Mouse (Mus musculus) G1E (cell line): Measurements from ENCODE around the gene Nek6. TPM values are rescaled to one million over a fixed set of nuclear protein-coding genes. Genes with fewer than 3 reads are reported as not detected.
A peak's percentile ranks its signal among the peaks of the same experiment; 100 is the strongest.

Experiments
- ATAC-seq: 2 replicates; pipeline ENCODE4 v1.8.0; 2016; ENCODE audit warnings: mild to moderate bottlenecking; ENCODE audit not compliant: insufficient number of reproducible peaks, poor library complexity, low FRiP score, severe bottlenecking; ENCODE audit errors: extremely low read depth
- DNase-seq: peaks from one replicate; pipeline ENCODE4 v3.0.0; 2012; ENCODE audit warnings: low spot score
- H3K27me3 ChIP-seq: 2 replicates; pipeline ENCODE4 v1.6.1; 2012; ENCODE audit warnings: mild to moderate bottlenecking, low read length, inconsistent platforms; ENCODE audit not compliant: insufficient read depth
- H3K36me3 ChIP-seq: replicated peaks from 2 replicates; pipeline ENCODE3; 2012; ENCODE audit warnings: mild to moderate bottlenecking, inconsistent platforms
- H3K4me1 ChIP-seq: 2 replicates; pipeline ENCODE4 v1.6.1; 2012; ENCODE audit warnings: low read depth, low read length, inconsistent platforms, mixed read lengths; ENCODE audit not compliant: insufficient read depth
- H3K4me3 ChIP-seq: 2 replicates; pipeline ENCODE4 v1.5.1; 2012; ENCODE audit warnings: low read depth, mild to moderate bottlenecking, inconsistent platforms, low read length, moderate library complexity, mixed read lengths
- H3K9me3 ChIP-seq: replicated peaks from 2 replicates; pipeline ENCODE4 v1.6.1; 2012; ENCODE audit warnings: inconsistent platforms
- CTCF ChIP-seq: IDR thresholded peaks from 2 replicates; pipeline ENCODE4 v1.5.1; 2012; ENCODE audit warnings: low read depth, low read length, inconsistent platforms, mixed read lengths
- GATA1 ChIP-seq: IDR thresholded peaks from 2 replicates; pipeline ENCODE4 v1.6.1; 2012; ENCODE audit warnings: borderline replicate concordance, low read length, inconsistent platforms, mixed read lengths
- GATA2 ChIP-seq: IDR thresholded peaks from 2 replicates; pipeline ENCODE4 v1.6.1; 2012; ENCODE audit warnings: low read depth, low read length, inconsistent platforms, borderline replicate concordance
- POLR2AphosphoS5 ChIP-seq: IDR thresholded peaks from 2 replicates; pipeline ENCODE4 v1.6.1; 2012; ENCODE audit warnings: low read depth, low read length, inconsistent platforms; ENCODE audit not compliant: insufficient replicate concordance
- TAL1 ChIP-seq: conservative IDR thresholded peaks from 2 replicates; pipeline ENCODE4 v1.6.1; 2012; ENCODE audit warnings: low read depth, low read length, inconsistent platforms, mixed read lengths
- polyA plus RNA-seq: library from polyadenylated mRNA; stranded (reverse); fragments of >175 nt; gene quantifications from 2 replicates; pipeline ENCODE4 v1.2.3, GENCODE M21; 2012
- total RNA-seq, 2 experiments: library from RNA; stranded (forward) in 1 of 2; stranded (reverse) in 1 of 2; fragments of 200-1000 nt in 1 of 2; fragments of >200 nt in 1 of 2; fragmentation: Nextera tagmentation in 1 of 2; gene quantifications; 2 replicates each; pipeline ENCODE4 v1.2.3; 2014 to 2017

The Nek6 gene
- total and polyA plus RNA-seq, 3 experiments: 95.8 to 180 (median 113) TPM

GRCm38 (mm10) chr2:38591751-38592459, 80.5 kb downstream of the Nek6 start:
- TF ChIP-seq POLR2AphosphoS5 (no peak), TAL1 (no peak), GATA2 (no peak), GATA1 (no peak), CTCF (no peak)
- Histone ChIP-seq H3K4me3 (no peak overlapping the region), H3K36me3 (peaks cover 89% of the 10 kb centered on the region), H3K4me1 (peaks cover 20% of the 10 kb centered on the region), H3K9me3 (no peaks in the 10 kb centered on the region), H3K27me3 (no peaks in the 10 kb centered on the region)
- no peak for ATAC-seq
- DNase-seq: peak; percentile 27

DNA sequence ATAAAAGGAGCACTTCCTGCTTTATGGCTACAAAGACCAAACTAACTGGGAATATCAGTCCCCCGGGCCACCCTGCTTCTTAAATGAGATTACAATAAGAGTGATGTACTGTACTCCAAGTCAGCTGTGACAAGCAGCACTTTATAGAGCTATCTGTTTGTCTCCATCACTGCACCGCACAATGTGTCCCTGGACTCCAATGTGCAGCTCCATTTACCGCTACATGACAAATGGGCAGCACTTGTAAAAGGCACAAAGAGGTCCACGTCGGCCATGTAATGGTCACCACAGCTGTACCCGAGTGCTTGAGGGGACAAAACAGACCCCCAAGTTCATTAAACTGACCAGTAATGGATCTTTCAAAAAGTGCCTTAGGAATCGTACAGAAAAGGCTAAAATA, 83.4 kb downstream of the Nek6 start:
- Histone ChIP-seq H3K4me1 (peaks cover 24% of the 10 kb centered on the region), H3K27me3 (no peaks in the 10 kb centered on the region), H3K9me3 (no peaks in the 10 kb centered on the region), H3K36me3 (peaks cover 88% of the 10 kb centered on the region), H3K4me3 (no peak overlapping the region)
- TF ChIP-seq GATA2: no peak
- TF ChIP-seq POLR2AphosphoS5: no peak
- no peak for TF ChIP-seq GATA1
- TF ChIP-seq TAL1: no peak
- TF ChIP-seq CTCF: no peak
- ATAC-seq (no peak), DNase-seq (no peak)

DNA sequence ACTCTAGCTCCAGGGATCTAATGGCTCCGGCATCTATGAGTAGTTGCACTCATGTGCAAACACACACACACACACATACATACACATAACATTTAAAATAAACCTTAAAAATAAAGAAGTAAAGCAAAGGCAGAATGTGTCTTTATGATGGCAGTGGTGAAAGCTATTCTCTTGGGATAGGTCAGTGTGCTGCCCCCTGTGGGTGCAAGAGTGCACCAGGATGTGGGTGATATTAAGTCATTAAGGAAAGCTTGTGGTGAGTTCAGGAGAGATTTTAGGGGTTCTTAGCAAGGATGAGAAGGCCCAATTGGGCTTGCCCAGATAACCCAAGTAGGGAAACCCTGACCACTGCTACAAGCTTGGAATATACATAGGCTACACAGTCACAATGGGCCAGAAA, 86.5 kb downstream of the Nek6 start:
- Histone ChIP-seq H3K4me3 (no peak overlapping the region), H3K36me3 (peaks cover 84% of the 10 kb centered on the region), H3K9me3 (no peaks in the 10 kb centered on the region), H3K4me1 (peaks cover 16% of the 10 kb centered on the region), H3K27me3 (no peaks in the 10 kb centered on the region)
- TF ChIP-seq TAL1 (no peak), GATA2 (no peak), POLR2AphosphoS5 (no peak), CTCF (no peak), GATA1 (no peak)
- ATAC-seq (no peak), DNase-seq (no peak)

- no peaks in the 10 kb centered on the region for H3K9me3 ChIP-seq
- no peaks in the 10 kb centered on the region for H3K27me3 ChIP-seq
- TF ChIP-seq TAL1 (no peak), CTCF (no peak), GATA1 (no peak)
- H3K4me3 ChIP-seq: no peak overlapping the region
- DNase-seq: no peak
- no peak for ATAC-seq
- H3K36me3 ChIP-seq: peaks cover 83% of the 10 kb centered on the region
- H3K4me1 ChIP-seq: peaks cover 13% of the 10 kb centered on the region
Observed at GRCm38 (mm10) chr2:38598395-38598794, 87.0 kb downstream of the Nek6 start.

- peaks cover 75% of the 10 kb centered on the region for H3K36me3 ChIP-seq
- no peaks in the 10 kb centered on the region for H3K9me3 ChIP-seq
- no peak overlapping the region for H3K4me3 ChIP-seq
- peaks cover 13% of the 10 kb centered on the region for H3K4me1 ChIP-seq
- no peak for ATAC-seq
- DNase-seq: no peak
- H3K27me3 ChIP-seq: no peaks in the 10 kb centered on the region
- no peak for TF ChIP-seq CTCF
- TF ChIP-seq TAL1: no peak
- TF ChIP-seq POLR2AphosphoS5: no peak
- no peak for TF ChIP-seq GATA2
- no peak for TF ChIP-seq GATA1
Observed at GRCm38 (mm10) chr2:38600842-38601241, 89.4 kb downstream of the Nek6 start.

GRCm38 (mm10) chr2:38607716-38608115, 96.3 kb downstream of the Nek6 start:
- Histone ChIP-seq H3K27me3 (no peaks in the 10 kb centered on the region), H3K9me3 (no peaks in the 10 kb centered on the region), H3K4me3 (no peak overlapping the region), H3K36me3 (peaks cover 80% of the 10 kb centered on the region), H3K4me1 (no peaks in the 10 kb centered on the region)
- TF ChIP-seq GATA2 (no peak), POLR2AphosphoS5 (no peak), GATA1 (no peak), TAL1 (no peak), CTCF (no peak)
- no peak for DNase-seq
- no peak for ATAC-seq

DNA sequence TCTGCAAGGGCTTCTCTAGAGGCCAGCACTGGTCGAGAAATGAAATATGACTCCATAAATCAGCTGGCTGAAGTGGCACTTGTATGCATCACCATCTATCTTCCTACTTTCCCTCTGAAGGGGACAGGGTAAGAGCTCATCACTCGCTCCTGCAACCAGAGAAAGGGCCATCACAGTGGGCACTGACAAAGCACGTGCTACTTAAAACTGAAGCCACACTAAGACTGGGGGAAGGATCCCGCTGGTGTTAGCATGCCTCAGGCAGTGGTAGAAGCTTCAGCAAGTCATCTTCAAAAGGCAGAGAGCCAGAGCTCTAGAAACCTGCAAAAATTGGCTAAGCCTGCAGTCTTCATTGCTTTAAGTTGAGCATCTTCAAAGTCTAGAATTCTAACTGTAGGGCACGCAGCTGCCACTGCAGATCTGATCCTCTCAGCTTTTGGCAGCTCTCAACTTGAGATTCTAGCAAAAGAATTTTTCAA, 97.4 kb downstream of the Nek6 start:
- no peak for TF ChIP-seq CTCF
- TF ChIP-seq POLR2AphosphoS5: no peak
- no peak for TF ChIP-seq GATA1
- no peak for TF ChIP-seq TAL1
- no peak for TF ChIP-seq GATA2
- no peak for DNase-seq
- Histone ChIP-seq H3K4me3 (no peak overlapping the region), H3K36me3 (peaks cover 83% of the 10 kb centered on the region), H3K4me1 (no peaks in the 10 kb centered on the region), H3K27me3 (no peaks in the 10 kb centered on the region), H3K9me3 (no peaks in the 10 kb centered on the region)
- no peak for ATAC-seq
